Mouse (Mus musculus) brain, embryonic 14.5 days (tissue): ENCODE measurements at regions not wholly inside any gene's neighbourhood (a gene's known extent, or its start where the extent isn't known, plus 50 kb on each side); places are given as distances from the start of the nearest gene placed in this dataset.

Source experiments
- DNase-seq: peaks from one replicate; pipeline ENCODE4 v3.0.0-alpha.2; 2011; ENCODE audit warnings: low read depth
- CTCF ChIP-seq: fragments of 200-500 bp; IDR thresholded peaks from 2 replicates; pipeline ENCODE4 v1.5.1; 2012; ENCODE audit warnings: inconsistent platforms, mild to moderate bottlenecking, moderate library complexity, borderline replicate concordance; ENCODE audit not compliant: insufficient read depth, insufficient read length; ENCODE audit errors: extremely low read depth
- POLR2A ChIP-seq: fragments of 200-500 bp; IDR thresholded peaks from 2 replicates; pipeline ENCODE4 v1.6.1; 2012; ENCODE audit warnings: mild to moderate bottlenecking, inconsistent platforms, borderline replicate concordance; ENCODE audit not compliant: poor library complexity, insufficient read depth, insufficient read length, severe bottlenecking; ENCODE audit errors: extremely low read depth

GRCm38 (mm10) chr2:108766461-108766860 lies 514.1 kb upstream of the Kif18a start:
- TF ChIP-seq POLR2A (no peak), CTCF (no peak)
- DNase-seq = no peak

GRCm38 (mm10) chr2:108770383-108770782 lies 510.2 kb upstream of the Kif18a start:
- no peak for TF ChIP-seq POLR2A
- TF ChIP-seq CTCF = no peak
- no peak for DNase-seq

GRCm38 (mm10) chr2:108783457-108783856 lies 497.1 kb upstream of the Kif18a start:
- no peak for TF ChIP-seq POLR2A
- TF ChIP-seq CTCF = no peak
- DNase-seq = no peak

- DNase-seq = no peak
- TF ChIP-seq CTCF (no peak), POLR2A (no peak)
These were observed 495.2 kb upstream of the Kif18a start for GRCm38 (mm10) chr2:108785161-108785957.

- DNase-seq = no peak
- TF ChIP-seq POLR2A = no peak
- no peak for TF ChIP-seq CTCF
These were observed 491.4 kb upstream of the Kif18a start for GRCm38 (mm10) chr2:108789166-108789565.

GRCm38 (mm10) chr2:108795145-108795544 lies 485.4 kb upstream of the Kif18a start:
- TF ChIP-seq POLR2A = no peak
- TF ChIP-seq CTCF = no peak
- DNase-seq = no peak

GRCm38 (mm10) chr2:108796816-108797581 lies 483.5 kb upstream of the Kif18a start:
- TF ChIP-seq CTCF (no peak), POLR2A (no peak)
- no peak for DNase-seq

- no peak for DNase-seq
- TF ChIP-seq CTCF (no peak), POLR2A (no peak)
These were observed 468.2 kb upstream of the Kif18a start for GRCm38 (mm10) chr2:108812367-108812766.

GRCm38 (mm10) chr2:108813040-108813566 lies 467.4 kb upstream of the Kif18a start:
- TF ChIP-seq POLR2A (no peak), CTCF (no peak)
- peak; percentile 11 for DNase-seq

GRCm38 (mm10) chr2:108816579-108816978 lies 464.0 kb upstream of the Kif18a start:
- no peak for DNase-seq
- no peak for TF ChIP-seq POLR2A
- TF ChIP-seq CTCF = no peak

- TF ChIP-seq CTCF (no peak), POLR2A (no peak)
- peak; percentile 74 for DNase-seq
These were observed 456.5 kb upstream of the Kif18a start for GRCm38 (mm10) chr2:108824025-108824424.
